Mouse (Mus musculus): ENCODE results near the gene Tomm22.
"Not testable (repeated sequence)": the region's sequence is repeated elsewhere in the genome, so short reads cannot be mapped to it uniquely, and the experiment has no call there.

Gene Tomm22

DNA sequence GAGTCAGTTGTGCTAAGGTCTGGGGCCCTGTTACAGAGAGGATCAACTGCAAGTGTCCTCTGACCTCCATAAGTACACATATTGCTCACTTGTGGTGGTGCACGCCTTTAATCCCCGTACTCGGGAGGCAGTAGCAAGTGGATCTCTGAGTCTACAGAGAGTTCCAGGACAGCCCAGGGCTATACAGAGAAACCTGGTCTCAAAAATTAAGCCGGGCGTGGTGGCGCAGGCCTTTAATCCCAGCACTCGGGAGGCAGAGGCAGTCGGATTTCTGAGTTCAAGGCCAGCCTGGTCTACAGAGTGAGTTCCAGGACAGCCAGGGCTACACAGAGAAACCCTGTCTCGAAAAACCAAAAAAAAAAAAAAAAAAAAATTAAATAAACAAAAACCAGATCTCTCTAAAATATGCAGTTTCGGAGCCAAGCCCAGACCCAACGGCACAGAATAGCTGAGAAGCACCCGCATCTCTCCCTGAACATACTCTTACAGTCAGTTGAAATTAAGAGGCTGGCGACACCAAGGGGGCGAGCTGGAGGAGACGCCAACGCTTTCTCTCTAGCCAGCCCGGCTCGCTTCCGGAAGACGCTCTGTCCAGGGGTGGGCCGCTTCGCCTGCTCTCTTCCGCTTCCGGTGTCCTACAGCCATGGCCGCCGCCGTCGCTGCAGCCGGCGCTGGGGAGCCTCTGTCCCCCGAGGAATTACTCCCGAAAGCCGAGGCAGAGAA is at the start of gene Tomm22:
TSS of gene Tomm22 (plus strand) at position 613 of the 723 bp plus-strand sequence.
- peak; percentile 95 for DNase-seq (ENCODE audit: low read depth)

DNA sequence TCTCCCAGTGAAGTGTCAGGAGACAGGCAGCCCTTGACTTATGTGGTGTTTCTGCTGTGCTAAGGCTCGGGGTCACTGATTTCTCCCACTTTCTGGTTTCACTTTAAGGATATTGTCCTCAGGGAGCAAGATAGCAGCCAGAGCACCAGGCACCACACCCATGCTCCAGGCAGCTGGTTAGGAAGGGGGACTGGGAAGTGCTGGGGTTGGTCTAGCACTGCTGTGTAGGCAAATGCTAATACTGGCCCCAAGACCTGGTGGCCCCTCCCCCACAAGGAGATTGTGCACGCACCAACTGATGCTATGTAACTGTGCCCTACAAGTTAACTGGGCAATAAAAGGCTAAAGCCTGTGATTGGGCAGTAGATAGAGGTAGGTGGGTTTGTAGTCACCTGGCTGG is 40.2 kb upstream of the Tomm22 start:
- DNase-seq (ENCODE audit: low read depth), result no peak

DNA sequence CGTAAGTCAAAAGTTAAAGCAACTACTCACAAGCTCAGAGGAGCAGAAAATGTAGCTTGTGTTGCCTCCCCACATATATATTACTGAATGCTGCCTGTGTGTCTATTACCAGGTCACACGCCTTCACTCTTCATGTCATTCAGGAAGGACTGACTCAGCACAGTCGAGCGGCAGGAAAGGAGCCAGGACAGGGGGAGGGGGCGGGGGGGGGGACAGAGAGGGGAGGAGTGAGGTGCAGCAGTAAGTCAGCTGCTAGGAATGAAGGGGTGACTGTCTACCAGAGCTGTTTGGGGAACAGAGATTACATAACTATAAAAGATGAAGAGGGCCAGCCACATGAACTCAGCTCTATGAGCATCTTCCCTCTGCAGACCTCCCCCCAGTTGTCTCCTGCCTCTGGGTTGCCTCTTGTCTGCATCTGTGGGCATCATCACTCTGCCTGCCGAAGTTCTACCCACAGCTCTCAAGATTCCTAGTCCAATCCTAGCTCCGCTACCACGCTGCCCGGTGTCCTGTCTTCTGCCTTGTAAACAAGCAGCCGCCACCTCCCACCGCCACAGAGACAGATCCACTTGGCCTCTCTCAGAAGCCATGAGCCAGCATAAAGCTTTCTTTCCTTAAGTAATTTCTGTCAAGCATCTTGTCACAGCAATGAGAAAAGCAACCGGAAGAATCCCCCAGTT is 29.4 kb upstream of the Tomm22 start:
- DNase-seq (ENCODE audit: low read depth), result peak; percentile 27

GRCm38 (mm10) chr15:79645483-79645882 is 25.2 kb upstream of the Tomm22 start:
- DNase-seq (ENCODE audit: low read depth), result no peak

DNA sequence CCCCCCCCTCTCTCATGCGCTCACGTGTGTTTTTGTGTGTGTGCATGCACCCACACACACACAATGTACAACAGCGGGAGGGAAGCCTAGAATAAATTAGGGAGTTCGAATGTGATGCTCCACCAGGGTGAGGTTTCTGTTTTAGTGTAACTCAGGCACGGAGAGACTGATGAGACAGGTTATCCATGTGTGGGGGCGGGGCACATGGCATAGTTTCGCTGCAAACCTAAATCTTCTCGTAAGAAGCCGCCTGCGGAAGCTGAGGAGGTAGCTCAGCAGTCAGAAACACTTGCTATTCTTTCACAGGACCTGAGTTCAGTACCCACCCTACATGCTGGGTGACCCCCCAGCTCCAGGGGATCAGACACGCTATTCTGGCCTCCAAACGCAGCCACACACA is 22.5 kb upstream of the Tomm22 start:
- DNase-seq (ENCODE audit: low read depth), result no peak

DNA sequence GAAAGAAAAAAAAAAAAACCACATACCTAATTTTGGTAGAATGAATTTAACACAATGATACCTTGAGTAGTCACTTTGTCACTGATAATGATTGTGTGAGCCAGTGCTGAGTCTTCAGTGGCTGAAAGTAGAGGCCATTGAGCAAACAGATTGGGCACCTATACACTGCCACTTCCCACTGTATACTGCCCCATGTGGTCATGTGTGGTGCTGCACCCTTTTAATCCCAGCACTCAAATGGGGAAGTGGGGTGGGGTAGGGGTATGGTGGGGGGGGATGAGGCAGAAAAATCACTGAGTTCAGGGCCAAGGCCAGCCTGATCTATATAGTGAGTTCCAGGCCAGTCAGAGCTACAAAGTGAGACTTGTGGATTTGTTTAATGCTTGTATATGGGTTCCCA is 20.1 kb upstream of the Tomm22 start:
- peak; percentile 31 for DNase-seq (ENCODE audit: low read depth)

DNA sequence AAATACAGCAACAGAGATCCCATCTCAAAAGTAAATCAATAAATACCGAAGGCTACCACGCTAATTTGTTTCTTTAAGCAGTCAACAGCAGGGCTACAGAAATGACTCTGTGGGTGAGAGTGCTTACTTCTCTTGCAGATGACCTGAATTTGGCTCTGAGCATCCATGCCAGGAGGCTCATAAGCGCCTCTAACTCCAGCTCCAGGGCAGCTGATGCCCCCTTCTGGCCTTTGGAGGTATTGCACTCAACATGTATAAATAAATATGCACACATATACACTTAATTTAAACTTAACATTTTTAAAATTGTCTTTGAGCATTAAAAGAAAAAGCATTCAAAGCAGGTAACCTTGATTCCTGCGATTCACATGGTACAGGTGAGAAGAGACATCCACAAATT is 19.2 kb upstream of the Tomm22 start:
- DNase-seq (ENCODE audit: low read depth), result peak; percentile 57

DNA sequence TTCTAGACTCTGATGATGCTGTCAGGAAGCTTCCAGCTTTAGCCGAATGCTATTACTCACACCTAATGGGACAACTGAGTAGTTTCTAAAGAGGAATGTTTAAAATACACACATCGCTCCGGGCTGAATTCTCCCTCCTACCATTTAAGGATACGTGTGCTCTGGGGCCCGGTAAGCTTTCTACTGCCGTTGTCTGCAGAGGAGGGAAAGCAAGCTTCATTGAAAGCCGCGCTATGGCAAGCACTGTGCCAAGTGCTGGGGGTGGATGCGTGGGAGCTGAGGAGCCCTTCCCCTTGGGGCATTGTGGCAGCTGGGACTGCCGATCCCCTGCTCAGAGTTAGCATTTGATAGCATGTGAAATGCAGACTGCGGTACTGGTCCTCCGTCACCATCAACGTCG is 14.2 kb upstream of the Tomm22 start:
- no peak for DNase-seq (ENCODE audit: low read depth)

DNA sequence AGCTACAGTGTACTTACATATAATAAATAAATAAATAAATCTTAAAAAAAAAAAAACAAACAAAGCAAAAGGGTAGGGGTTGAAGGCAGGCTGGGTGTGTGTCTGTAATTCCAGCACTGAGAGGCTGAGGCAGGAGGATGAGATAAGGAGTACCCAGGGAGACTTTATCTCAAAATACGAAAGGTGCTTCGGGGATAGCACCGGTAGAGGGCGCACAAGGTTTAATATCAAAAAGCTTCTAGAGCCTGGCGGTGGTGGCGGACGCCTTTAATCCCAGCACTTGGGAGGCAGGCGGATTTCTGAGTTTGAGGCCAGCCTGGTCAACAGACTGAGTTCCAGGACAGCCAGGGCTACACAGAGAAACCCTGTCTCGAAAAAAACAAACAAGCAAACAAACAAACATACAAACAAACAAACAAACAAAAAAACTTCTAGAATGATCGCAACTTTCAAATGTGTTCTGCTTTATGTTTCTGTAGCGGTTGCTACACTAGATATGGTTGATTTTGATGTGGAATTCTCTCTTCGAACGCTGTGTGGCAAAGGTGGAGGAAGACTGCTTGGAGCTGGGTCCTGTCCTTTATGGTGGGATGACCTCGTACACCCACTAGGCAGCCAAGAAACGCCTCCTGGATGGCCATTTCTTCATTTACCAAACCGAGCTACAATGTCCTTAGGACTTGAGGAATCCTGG is 12.7 kb upstream of the Tomm22 start:
- peak; percentile 95 for DNase-seq (ENCODE audit: low read depth)

DNA sequence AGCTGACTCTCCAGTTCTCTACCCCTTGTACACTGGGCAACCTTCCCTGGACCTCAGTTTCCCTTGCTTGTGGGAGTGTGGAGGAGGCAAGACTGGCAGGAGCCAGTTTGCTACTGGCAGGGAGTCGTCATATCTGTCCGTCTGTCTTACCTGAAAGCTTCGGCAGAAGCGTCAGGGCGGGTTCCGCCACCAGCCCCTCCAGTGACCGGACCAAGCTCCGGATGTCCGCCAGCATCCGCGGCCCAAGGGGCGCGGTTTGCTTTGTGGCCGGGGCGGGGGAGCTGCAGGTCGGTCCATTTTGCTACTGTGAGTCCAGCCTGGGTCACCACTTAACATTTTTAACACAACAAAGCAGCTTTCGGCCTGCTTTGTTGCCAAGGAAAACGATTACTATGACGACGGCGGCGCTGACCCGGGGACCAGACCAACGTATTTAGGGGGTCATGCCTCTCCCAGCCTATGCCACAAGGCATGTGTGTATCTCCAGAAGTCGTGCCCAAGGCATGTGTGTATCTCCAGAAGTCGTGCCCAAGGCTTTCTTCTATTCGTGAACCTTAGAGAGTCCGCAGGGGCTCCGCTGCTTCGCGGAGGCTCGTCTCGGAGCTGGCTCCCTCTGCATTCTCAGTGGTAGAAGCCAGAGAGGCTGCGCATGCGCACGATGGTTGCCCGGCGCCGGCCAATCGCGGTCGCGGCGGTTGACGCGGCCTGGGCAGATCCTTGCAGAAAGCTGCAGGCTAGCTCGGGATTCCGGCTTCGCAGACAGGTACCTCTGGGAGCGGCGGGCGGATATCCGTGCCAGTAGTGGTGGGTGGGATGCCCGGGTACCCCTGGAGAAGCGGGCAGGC is 11.9 kb upstream of the Tomm22 start, which contains the start of the genes Fam227a and Cby1:
TSS of gene Fam227a (minus strand) at position 426 of the 845 bp plus-strand sequence.
TSS of gene Cby1 (plus strand) at position 669 of the 845 bp plus-strand sequence.
- DNase-seq (ENCODE audit: low read depth), result peak; percentile 97

DNA sequence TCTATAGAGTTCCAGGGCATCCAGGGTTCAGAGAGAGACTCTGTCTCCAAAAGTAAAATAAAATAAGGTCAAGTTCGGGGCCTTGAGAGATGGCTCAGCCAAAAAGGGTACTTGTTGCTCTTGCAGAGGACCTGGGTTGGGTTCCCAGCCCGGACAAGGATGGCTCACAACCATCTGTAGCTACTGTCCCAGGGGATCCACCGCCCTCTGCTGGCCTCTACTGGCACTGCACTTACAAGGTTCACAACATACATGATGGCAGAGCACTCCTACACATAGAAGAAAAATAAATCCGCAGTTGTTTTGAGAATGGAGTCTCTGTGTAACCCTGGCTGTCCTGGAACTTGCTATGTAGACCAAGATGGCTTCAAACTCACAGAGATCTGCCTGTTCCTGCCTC is 8.8 kb upstream of the Tomm22 start:
- peak; percentile 62 for DNase-seq (ENCODE audit: low read depth)

DNA sequence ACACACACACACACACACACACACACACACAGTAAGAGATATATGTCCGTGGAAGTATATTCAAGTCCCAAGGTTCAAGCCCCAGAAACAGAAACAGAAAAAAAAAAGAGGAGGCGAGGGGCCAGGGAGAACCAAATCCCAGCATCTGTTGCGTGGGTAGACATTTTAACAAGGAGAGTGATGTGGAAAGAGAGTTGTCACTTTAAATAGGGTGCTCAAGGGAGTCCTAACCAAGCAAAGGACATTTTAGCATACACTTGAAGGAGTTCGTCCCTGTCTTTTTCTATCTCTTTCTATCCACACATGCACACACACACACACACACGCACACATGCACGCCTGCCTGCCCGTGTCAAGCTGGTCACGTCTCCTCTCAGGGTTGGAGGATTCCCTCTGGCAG is 6.0 kb upstream of the Tomm22 start:
- DNase-seq (ENCODE audit: low read depth), result no peak

DNA sequence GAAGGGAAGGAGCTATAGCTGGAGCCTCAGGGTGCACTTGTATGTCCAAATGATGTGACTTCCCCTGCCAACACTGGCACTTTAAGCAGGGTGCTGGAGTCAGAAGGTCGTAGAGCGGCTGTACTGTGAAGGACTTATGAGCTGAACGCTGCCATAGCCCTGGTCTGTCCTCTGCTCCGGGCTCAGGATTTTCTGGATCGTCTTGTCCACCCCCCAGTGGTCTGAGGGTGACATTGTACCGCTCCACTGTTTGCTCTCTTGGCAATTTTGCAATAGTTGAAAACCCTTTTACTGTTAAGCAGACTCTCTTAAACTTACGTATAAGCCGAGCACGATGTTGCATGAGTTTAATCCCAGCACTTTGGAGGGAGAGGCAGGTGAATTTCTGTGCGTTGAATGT is 1.5 kb upstream of the Tomm22 start:
- peak; percentile 41 for DNase-seq (ENCODE audit: low read depth)

DNA sequence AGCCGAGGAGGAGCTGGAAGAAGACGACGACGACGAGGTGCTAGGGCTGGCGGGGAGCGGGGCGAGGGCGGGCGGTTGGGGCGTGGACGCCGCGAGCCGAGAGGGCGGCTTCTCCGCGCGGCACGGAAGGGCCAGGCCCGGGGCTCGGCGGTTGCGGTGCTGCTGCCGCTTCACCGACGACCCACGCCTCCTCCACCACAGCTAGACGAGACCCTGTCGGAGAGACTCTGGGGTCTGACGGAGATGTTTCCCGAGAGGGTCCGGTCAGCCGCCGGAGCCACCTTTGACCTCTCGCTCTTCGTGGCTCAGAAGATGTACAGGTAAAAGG is 275 bp downstream of the Tomm22 start:
- DNase-seq (ENCODE audit: low read depth), result no peak

GRCm38 (mm10) chr15:79671828-79672348 is 1.2 kb downstream of the Tomm22 start:
- DNase-seq (ENCODE audit: low read depth), result not testable (repeated sequence)

GRCm38 (mm10) chr15:79677936-79678335 is 7.3 kb downstream of the Tomm22 start:
- no peak for DNase-seq (ENCODE audit: low read depth)

- DNase-seq (ENCODE audit: low read depth), result no peak
These were observed 11.3 kb downstream of the Tomm22 start for GRCm38 (mm10) chr15:79681973-79682372.

DNA sequence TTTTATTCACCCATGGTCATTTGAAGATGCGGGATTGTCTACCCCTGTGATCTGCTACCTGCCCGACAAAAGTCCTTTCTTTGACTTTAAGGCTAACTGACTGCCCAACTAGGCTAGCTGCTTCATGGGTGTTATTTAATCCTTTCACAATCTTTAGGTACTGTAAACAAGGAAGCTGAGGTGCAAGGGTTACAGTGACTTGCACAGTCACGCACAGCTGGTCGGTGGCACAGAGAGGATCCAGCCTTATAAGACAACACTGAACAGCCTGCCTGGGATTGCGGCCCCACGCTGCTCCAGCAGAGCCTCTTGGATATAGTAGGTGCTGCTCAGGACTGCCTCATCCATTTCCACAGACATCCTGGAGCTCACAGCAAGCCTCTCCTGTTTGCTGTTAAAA is 12.5 kb downstream of the Tomm22 start:
- DNase-seq (ENCODE audit: low read depth), result no peak

- DNase-seq (ENCODE audit: low read depth), result peak; percentile 77
These were observed 13.2 kb downstream of the Tomm22 start for GRCm38 (mm10) chr15:79683707-79684465.

DNA sequence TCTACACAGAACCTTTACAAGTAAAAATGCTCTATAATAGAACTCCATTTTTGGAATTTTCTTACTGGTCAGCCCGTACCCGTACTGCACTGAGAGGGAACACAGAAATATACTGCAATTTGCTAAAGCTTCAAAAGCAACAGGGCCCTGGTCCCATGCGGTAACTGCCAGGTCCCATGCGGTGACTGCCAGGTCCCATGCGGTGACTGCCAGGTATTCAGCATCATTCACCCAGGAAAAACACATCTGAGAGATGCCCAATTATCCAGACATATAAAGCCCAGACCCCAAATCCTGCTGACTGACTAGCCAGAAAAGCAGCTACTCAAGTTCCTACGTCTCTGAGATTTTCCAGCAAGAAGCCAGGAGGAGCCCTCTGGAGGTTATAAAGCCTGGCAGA is 14.0 kb downstream of the Tomm22 start:
- DNase-seq (ENCODE audit: low read depth), result no peak

DNA sequence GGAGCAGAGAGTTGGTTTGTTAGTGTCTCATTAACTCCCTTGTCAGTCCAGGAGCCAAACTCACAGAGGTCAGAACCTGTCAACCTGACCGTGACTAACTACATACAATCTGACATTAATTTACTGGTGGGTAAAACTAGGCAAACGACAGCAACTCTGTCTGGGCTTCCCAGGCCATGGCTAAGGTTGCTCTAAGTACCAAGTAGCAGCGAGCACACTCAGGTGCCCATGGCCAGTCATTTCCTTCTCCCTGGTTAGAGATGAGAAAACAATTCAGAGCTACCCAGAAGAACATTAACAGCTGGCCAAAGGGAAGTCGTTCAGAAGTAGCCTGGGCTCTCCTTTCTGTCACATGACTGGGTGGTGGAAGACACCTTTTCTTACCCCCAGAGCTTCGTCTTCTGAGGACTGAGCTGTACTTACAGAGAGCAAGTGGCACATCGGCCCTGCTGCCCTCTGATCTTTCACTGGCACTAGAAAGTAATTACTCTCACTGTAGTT is 14.5 kb downstream of the Tomm22 start:
- DNase-seq (ENCODE audit: low read depth), result no peak
